Mouse (Mus musculus) lung, postnatal 25 days (tissue): ENCODE measurements around the gene Ndufaf2.

Experiments used
- DNase-seq: peaks from one replicate; pipeline ENCODE4 v3.0.0; 2022; ENCODE audit warnings: low spot score

Gene Ndufaf2

GRCm38 (mm10) chr13:108138403-108138977 lies 19.9 kb downstream of the Ndufaf2 start:
- no peak for DNase-seq

- DNase-seq = no peak
Observed at GRCm38 (mm10) chr13:108135617-108136016, 22.8 kb downstream of the Ndufaf2 start.

- DNase-seq = no peak
Observed at GRCm38 (mm10) chr13:108132031-108132819, 26.2 kb downstream of the Ndufaf2 start.

- no peak for DNase-seq
Observed at GRCm38 (mm10) chr13:108130737-108131136, 27.7 kb downstream of the Ndufaf2 start.

GRCm38 (mm10) chr13:108129070-108129469 lies 29.4 kb downstream of the Ndufaf2 start:
- DNase-seq = no peak

- DNase-seq = no peak
Observed at GRCm38 (mm10) chr13:108127883-108128282, 30.5 kb downstream of the Ndufaf2 start.

- peak; percentile 23 for DNase-seq
Observed at GRCm38 (mm10) chr13:108127130-108127529, 31.3 kb downstream of the Ndufaf2 start.

GRCm38 (mm10) chr13:108126246-108126645 lies 32.2 kb downstream of the Ndufaf2 start:
- no peak for DNase-seq

- no peak for DNase-seq
Observed at GRCm38 (mm10) chr13:108124096-108124495, 34.3 kb downstream of the Ndufaf2 start.

- DNase-seq = no peak
Observed at GRCm38 (mm10) chr13:108123109-108123723, 35.2 kb downstream of the Ndufaf2 start.

GRCm38 (mm10) chr13:108119411-108120310 lies 38.8 kb downstream of the Ndufaf2 start:
- DNase-seq = no peak

GRCm38 (mm10) chr13:108118188-108118587 lies 40.2 kb downstream of the Ndufaf2 start:
- DNase-seq = no peak

- DNase-seq = no peak
Observed at GRCm38 (mm10) chr13:108117654-108118053, 40.8 kb downstream of the Ndufaf2 start.

- DNase-seq = no peak
Observed at GRCm38 (mm10) chr13:108114257-108114656, 44.2 kb downstream of the Ndufaf2 start.

- DNase-seq = no peak
Observed at GRCm38 (mm10) chr13:108113536-108113935, 44.9 kb downstream of the Ndufaf2 start.

GRCm38 (mm10) chr13:108110929-108111328 lies 47.5 kb downstream of the Ndufaf2 start:
- DNase-seq = no peak

- DNase-seq = no peak
Observed at GRCm38 (mm10) chr13:108100700-108101099, 57.7 kb downstream of the Ndufaf2 start.

GRCm38 (mm10) chr13:108096446-108096845 lies 62.0 kb downstream of the Ndufaf2 start:
- DNase-seq = peak; percentile 7

- DNase-seq = peak; percentile 2
Observed at GRCm38 (mm10) chr13:108095617-108096016, 62.8 kb downstream of the Ndufaf2 start.

- DNase-seq = no peak
Observed at GRCm38 (mm10) chr13:108094681-108095080, 63.7 kb downstream of the Ndufaf2 start.

- DNase-seq = no peak
Observed at GRCm38 (mm10) chr13:108092290-108092689, 66.1 kb downstream of the Ndufaf2 start.

- no peak for DNase-seq
Observed at GRCm38 (mm10) chr13:108086724-108087123, 71.7 kb downstream of the Ndufaf2 start.
